Mouse (Mus musculus): Measurements from ENCODE around the gene Xrcc4.

DNA sequence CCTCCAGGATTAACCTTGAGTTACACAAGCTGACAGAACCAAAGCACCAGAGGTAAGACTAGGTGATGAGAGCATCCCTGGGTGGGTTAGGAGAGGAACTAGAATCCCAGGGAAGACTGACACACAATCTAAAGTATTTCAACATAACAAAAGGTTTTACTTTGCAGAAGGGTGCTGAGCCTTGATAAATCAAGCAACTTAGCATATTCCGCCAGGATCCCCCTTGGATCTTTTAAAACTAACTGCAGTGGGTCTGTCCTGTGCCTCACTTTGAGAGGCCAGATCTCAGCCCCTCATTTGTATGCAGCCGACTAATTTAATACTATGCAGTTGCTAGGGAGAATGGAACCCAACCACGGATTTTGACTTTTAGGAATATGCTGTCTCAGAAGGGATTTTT lies 309.1 kb downstream of the Xrcc4 start:
- TF ChIP-seq POLR2A (IDR thresholded peaks at IDR 0.05; ENCODE audit: insufficient read depth, low read length) = no peak
- no peak for TF ChIP-seq CTCF (IDR thresholded peaks at IDR 0.05; ENCODE audit: low read depth, low read length)
